Mouse (Mus musculus) liver, embryonic 13.5 days (tissue): ENCODE measurements around the gene Mtf1. TPM values are rescaled to one million over a fixed set of nuclear protein-coding genes. Genes with fewer than 3 reads are reported as not detected.

Source experiments
- ATAC-seq: fragments of 200-750 bp; cut with Nextera tagmentation; 2 replicates; pipeline ENCODE4 v1.8.0; 2017; ENCODE audit warnings: low read depth, mild to moderate bottlenecking, moderate number of reproducible peaks, moderate library complexity
- DNase-seq: peaks from one replicate; pipeline ENCODE4 v3.0.0; 2022
- H3K27ac ChIP-seq: fragments of 300-500 bp; sonication (generic); 2 replicates; pipeline ENCODE4 v1.5.1; 2015; ENCODE audit warnings: moderate library complexity, mild to moderate bottlenecking, inconsistent platforms
- H3K27me3 ChIP-seq: fragments of 300-500 bp; sonication (generic); 2 replicates; pipeline ENCODE4 v1.6.1; 2015; ENCODE audit warnings: mild to moderate bottlenecking, inconsistent platforms
- H3K36me3 ChIP-seq: fragments of 300-500 bp; sonication (generic); 2 replicates; pipeline ENCODE4 v1.6.1; 2015; ENCODE audit warnings: mild to moderate bottlenecking, inconsistent platforms
- H3K4me1 ChIP-seq: fragments of 300-500 bp; sonication (generic); replicated peaks from 2 replicates; pipeline ENCODE4 v1.6.1; 2015; ENCODE audit warnings: inconsistent platforms
- H3K4me2 ChIP-seq: fragments of 300-500 bp; sonication (generic); 2 replicates; pipeline ENCODE4 v1.6.1; 2015; ENCODE audit warnings: inconsistent platforms, mild to moderate bottlenecking, moderate library complexity
- H3K4me3 ChIP-seq: fragments of 300-500 bp; sonication (generic); replicated peaks from 2 replicates; pipeline ENCODE4 v1.5.1; 2015; ENCODE audit warnings: mild to moderate bottlenecking, inconsistent platforms
- H3K9ac ChIP-seq: fragments of 300-500 bp; sonication (generic); 2 replicates; pipeline ENCODE4 v1.6.1; 2015; ENCODE audit warnings: mild to moderate bottlenecking, inconsistent platforms
- H3K9me3 ChIP-seq: fragments of 300-500 bp; sonication (generic); replicated peaks from 2 replicates; pipeline ENCODE4 v1.6.1; 2016; ENCODE audit warnings: inconsistent platforms
- WGBS: fragments of 180-500 bp; shearing (Covaris S2); methylation state at CpG from one replicate; pipeline ENCODE4 v1.1.7; 2015; ENCODE audit not compliant: insufficient replicate concordance; 5-methylcytosine and 5-hydroxymethylcytosine counted together
- polyA plus RNA-seq: library from polyadenylated mRNA; unstranded; fragments of >200 nt; fragmentation: Nextera tagmentation; extraction: Ambion mirVana; gene quantifications from 2 replicates; pipeline ENCODE4 v1.2.1, GENCODE M21; 2015

The Mtf1 gene
- polyA plus RNA-seq, 1 experiment from 2014 or later: 14.4 TPM

GRCm38 (mm10) chr4:124829671-124830070 lies 27.8 kb downstream of the Mtf1 start:
- Histone ChIP-seq H3K9ac (no peak overlapping the region), H3K9me3 (no peaks in the 10 kb centered on the region), H3K4me2 (no peak overlapping the region), H3K27me3 (no peaks in the 10 kb centered on the region), H3K27ac (no peak overlapping the region), H3K4me3 (no peak overlapping the region), H3K4me1 (no peaks in the 10 kb centered on the region), H3K36me3 (peaks cover 81% of the 10 kb centered on the region)
- ATAC-seq (no peak), DNase-seq (no peak)
- 66% methylated on average over 5 of the region's 5 CpGs for WGBS

GRCm38 (mm10) chr4:124832796-124833195 lies 30.9 kb downstream of the Mtf1 start:
- Histone ChIP-seq H3K9ac (no peak overlapping the region), H3K9me3 (no peaks in the 10 kb centered on the region), H3K36me3 (peaks cover 82% of the 10 kb centered on the region), H3K27ac (no peak overlapping the region), H3K4me2 (no peak overlapping the region), H3K27me3 (no peaks in the 10 kb centered on the region), H3K4me1 (no peaks in the 10 kb centered on the region), H3K4me3 (no peak overlapping the region)
- DNase-seq (no peak), ATAC-seq (no peak)
- WGBS: 87% methylated on average over 10 of the region's 10 CpGs

DNA sequence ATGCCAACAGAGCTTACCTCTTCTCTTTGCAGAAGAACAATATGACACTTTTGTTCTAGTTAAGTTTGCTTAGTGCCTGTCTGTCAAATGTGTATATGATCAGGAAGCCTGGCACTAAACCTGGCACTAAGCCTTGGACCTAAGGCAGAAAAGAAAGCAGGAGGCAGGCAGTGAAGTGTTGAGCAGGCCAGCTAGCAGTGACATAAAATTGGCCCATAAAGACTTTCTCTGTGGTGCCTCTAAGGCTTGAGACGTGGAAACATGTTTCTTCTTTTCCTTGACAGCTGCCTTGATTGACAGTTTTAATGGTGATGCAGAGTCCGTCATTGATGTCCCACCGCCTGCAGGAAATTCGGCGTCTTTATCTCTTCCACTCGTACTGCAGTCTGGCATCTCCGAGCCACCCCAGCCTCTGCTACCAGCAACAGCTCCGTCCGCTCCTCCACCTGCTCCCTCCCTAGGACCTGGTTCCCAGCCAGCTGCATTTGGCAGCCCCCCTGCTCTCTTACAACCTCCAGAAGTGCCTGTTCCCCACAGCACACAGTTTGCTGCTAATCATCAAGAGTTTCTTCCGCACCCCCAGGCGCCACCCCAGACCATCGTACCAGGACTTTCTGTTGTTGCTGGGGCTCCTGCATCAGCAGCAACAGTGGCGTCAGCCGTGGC lies 36.3 kb downstream of the Mtf1 start:
- no peaks in the 10 kb centered on the region for H3K9me3 ChIP-seq
- no peak overlapping the region for H3K27ac ChIP-seq
- 76% methylated on average over 14 of the region's 14 CpGs for WGBS
- H3K4me1 ChIP-seq: no peaks in the 10 kb centered on the region
- no peak overlapping the region for H3K4me3 ChIP-seq
- no peak overlapping the region for H3K4me2 ChIP-seq
- no peaks in the 10 kb centered on the region for H3K27me3 ChIP-seq
- H3K36me3 ChIP-seq: peaks cover 94% of the 10 kb centered on the region
- DNase-seq (no peak), ATAC-seq (no peak)
- H3K9ac ChIP-seq: no peak overlapping the region

DNA sequence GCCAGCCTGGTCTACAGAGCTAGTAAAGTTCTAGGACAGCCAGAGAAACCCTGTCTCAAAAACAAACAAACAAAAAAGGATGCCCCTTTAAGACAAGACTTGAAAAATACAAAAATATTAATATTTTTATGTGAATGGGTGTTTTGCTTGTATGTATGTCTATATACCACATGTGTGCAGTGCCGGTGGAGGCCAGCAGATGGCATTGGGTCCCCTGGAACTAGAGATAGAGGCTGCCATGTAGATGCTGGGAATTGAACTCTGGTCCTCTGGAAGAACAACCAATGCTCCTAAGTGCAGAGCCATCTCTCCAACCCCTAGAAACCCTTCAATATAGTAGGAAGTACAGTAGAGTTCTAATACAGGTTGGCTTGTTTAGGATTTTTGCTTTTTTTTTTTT lies 39.1 kb downstream of the Mtf1 start:
- ATAC-seq: no peak
- H3K36me3 ChIP-seq: peaks cover 94% of the 10 kb centered on the region
- H3K27ac ChIP-seq: no peak overlapping the region
- H3K9me3 ChIP-seq: no peaks in the 10 kb centered on the region
- H3K27me3 ChIP-seq: no peaks in the 10 kb centered on the region
- no peak for DNase-seq
- no peak overlapping the region for H3K4me3 ChIP-seq
- no peak overlapping the region for H3K4me2 ChIP-seq
- no peak overlapping the region for H3K9ac ChIP-seq
- 85% methylated on average over 1 of the region's 1 CpGs for WGBS
- no peaks in the 10 kb centered on the region for H3K4me1 ChIP-seq

GRCm38 (mm10) chr4:124843493-124843892 lies 41.6 kb downstream of the Mtf1 start:
- DNase-seq: peak; percentile 29
- Histone ChIP-seq H3K4me1 (peaks cover 12% of the 10 kb centered on the region), H3K36me3 (peaks cover 71% of the 10 kb centered on the region), H3K27me3 (no peaks in the 10 kb centered on the region), H3K4me3 (no peak overlapping the region), H3K27ac (no peak overlapping the region), H3K9ac (no peak overlapping the region), H3K9me3 (no peaks in the 10 kb centered on the region), H3K4me2 (no peak overlapping the region)
- WGBS: 72% methylated on average over 11 of the region's 11 CpGs
- ATAC-seq: peak; percentile 60; the same call in 1 of the 2 replicates

- DNase-seq: peak; percentile 80
- no peak for ATAC-seq
- no peak overlapping the region for H3K27ac ChIP-seq
- H3K9me3 ChIP-seq: no peaks in the 10 kb centered on the region
- H3K36me3 ChIP-seq: peaks cover 38% of the 10 kb centered on the region
- H3K9ac ChIP-seq: no peak overlapping the region
- 8% methylated on average over 8 of the region's 8 CpGs for whole genome bisulfite sequencing
- H3K27me3 ChIP-seq: no peaks in the 10 kb centered on the region
- no peak overlapping the region for H3K4me3 ChIP-seq
- H3K4me2 ChIP-seq: no peak overlapping the region
- peaks cover 38% of the 10 kb centered on the region for H3K4me1 ChIP-seq
Measured at GRCm38 (mm10) chr4:124847573-124847972, 45.7 kb downstream of the Mtf1 start.

DNA sequence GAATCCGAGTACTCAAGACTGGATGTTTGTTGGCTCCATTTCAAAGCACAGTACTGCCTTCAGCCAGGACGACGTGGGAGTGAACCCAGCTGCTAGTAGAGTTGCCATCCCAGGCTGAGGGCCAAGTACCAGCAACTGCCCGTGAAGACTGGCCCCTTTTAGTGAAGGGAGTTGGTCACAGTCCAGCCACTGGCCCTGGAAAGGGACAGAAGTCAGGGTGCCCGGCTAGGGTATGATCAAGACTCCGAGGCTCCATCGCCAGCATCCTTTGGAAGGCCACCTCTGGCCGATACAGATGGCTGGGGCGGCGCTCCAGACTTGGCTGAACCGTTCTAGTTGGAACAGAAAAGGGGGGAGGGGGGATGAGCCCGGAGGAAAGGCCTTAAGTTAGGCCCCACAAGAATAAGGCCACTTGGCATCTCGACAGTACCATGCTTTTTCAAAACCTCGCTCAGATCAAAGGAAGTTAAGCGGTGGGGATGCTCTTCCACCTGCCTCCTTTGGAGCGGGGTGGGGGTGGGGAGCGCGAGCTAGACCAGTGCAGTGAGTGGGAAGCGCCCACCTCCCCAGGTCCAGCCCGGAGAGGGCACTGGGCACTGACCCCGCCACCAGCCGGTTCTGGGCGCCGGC lies 47.8 kb downstream of the Mtf1 start:
- Histone ChIP-seq H3K9me3 (no peaks in the 10 kb centered on the region), H3K9ac (peak overlapping the region; percentile 92), H3K36me3 (peaks cover 40% of the 10 kb centered on the region), H3K27me3 (no peaks in the 10 kb centered on the region), H3K4me2 (peak overlapping the region; percentile 96), H3K27ac (peak overlapping the region; percentile 82), H3K4me1 (peaks cover 46% of the 10 kb centered on the region), H3K4me3 (peak overlapping the region; percentile 97)
- ATAC-seq (peak; percentile 8; the same call in 1 of the 2 replicates), DNase-seq (peak; percentile 17)
- WGBS: 12% methylated on average over 24 of the region's 24 CpGs

DNA sequence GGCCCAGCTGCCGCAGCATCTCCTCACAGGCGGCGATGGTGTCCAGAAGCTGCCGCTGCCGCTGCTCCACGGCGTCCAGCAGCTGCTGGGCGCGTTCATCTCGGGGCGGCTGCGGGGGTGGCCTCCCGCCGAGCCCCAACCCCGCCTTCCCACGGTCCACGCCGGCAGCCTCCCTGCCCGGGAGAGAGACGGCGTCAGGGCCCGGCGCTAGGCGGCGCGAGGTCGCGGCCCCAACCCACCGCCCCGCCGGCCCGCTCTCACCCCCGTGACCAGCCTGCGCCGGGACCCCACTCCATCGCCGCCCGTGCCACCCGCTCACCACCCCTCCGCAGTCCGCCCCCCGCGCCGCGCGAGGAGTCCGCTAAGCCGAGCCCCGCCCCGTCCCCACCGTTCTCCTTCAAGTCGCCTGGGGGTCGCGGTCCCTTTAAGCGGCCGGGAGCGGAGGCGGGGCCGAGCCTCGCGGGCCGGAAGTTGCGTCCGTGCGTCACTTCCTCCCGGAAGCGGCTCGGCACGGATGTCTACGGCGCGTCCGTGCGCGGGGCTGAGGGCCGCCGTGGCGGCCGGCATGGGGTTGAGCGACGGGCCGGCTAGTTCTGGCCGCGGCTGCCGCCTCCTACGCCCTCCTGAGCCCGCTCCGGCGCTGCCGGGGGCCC lies 48.5 kb downstream of the Mtf1 start, which contains the start of gene Yrdc:
Yrdc (plus strand) TSS at position 419 of the 653 bp plus-strand sequence.
- Histone ChIP-seq H3K27me3 (no peaks in the 10 kb centered on the region), H3K9ac (peak within 1 kb of the TSS; percentile 92), H3K4me2 (peak within 1 kb of the TSS; percentile 96), H3K4me1 (peaks cover 46% of the 10 kb centered on the region), H3K4me3 (peak within 1 kb of the TSS; percentile 97), H3K36me3 (peaks cover 38% of the 10 kb centered on the region), H3K9me3 (no peaks in the 10 kb centered on the region), H3K27ac (peak within 1 kb of the TSS; percentile 82)
- peak; percentile 91 for ATAC-seq
- peak; percentile 88 for DNase-seq
- WGBS: under 1% methylated on average over 87 of the region's 90 CpGs

GRCm38 (mm10) chr4:124850933-124851658 lies 49.2 kb downstream of the Mtf1 start, which contains the start of gene 1110065P20Rik:
TSS of gene 1110065P20Rik (minus strand) at chr4:124851196.
- H3K27ac ChIP-seq: peak within 1 kb of the TSS; percentile 82
- peak within 1 kb of the TSS; percentile 97 for H3K4me3 ChIP-seq

GRCm38 (mm10) chr4:124856294-124856693 lies 54.4 kb downstream of the Mtf1 start:
- DNase-seq (no peak), ATAC-seq (no peak)
- H3K27ac ChIP-seq: no peak overlapping the region
- H3K9ac ChIP-seq: no peak overlapping the region
- peaks cover 51% of the 10 kb centered on the region for H3K36me3 ChIP-seq
- peaks cover 21% of the 10 kb centered on the region for H3K4me1 ChIP-seq
- WGBS: 90% methylated on average over 8 of the region's 8 CpGs
- no peak overlapping the region for H3K4me2 ChIP-seq
- no peak overlapping the region for H3K4me3 ChIP-seq
- H3K9me3 ChIP-seq: no peaks in the 10 kb centered on the region
- peaks cover 14% of the 10 kb centered on the region for H3K27me3 ChIP-seq

More at GRCm38 (mm10) chr4:124850933-124851658, 49.2 kb downstream of the Mtf1 start, which contains the start of gene 1110065P20Rik:
- Histone ChIP-seq H3K9ac (peak within 1 kb of the TSS; percentile 92), H3K27me3 (no peaks in the 10 kb centered on the region), H3K4me1 (peaks cover 46% of the 10 kb centered on the region), H3K4me2 (peak within 1 kb of the TSS; percentile 96), H3K9me3 (no peaks in the 10 kb centered on the region), H3K36me3 (peaks cover 41% of the 10 kb centered on the region)
- WGBS: under 1% methylated on average over 75 of the region's 75 CpGs
- DNase-seq (peak; percentile 62), ATAC-seq (peak; percentile 59)

GRCm38 (mm10) chr4:124858370-124858769 lies 56.5 kb downstream of the Mtf1 start:
- DNase-seq (no peak), ATAC-seq (no peak)
- Histone ChIP-seq H3K36me3 (peaks cover 36% of the 10 kb centered on the region), H3K4me3 (no peak overlapping the region), H3K27ac (no peak overlapping the region), H3K9ac (no peak overlapping the region), H3K4me1 (no peaks in the 10 kb centered on the region; the same call in 1 of the 2 replicates), H3K27me3 (peaks cover 35% of the 10 kb centered on the region), H3K4me2 (no peak overlapping the region), H3K9me3 (no peaks in the 10 kb centered on the region)
- WGBS: 80% methylated on average over 5 of the region's 5 CpGs
